ENCODE assay signal across 14 mouse cellular contexts in the genomic region with DNA sequence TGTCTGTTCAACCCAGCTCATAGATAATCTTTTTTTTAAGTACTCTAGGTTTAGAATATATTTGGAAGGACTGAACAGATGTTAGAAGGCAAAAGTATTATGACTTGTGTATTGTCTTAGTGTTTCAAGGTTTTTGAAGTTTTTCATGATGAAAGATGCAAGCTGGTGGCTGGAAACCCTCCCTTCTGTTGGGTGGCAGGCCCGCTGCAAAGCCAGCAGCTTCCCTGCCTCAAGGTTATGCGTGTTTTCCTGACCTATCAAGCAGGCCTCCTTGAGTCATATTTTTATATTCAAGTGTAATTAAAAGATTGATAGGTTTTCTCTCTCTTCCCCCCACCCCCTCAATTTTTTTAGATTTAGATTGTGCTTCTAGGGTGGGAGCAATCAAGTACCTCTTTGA. TPM values are rescaled to one million over a fixed set of nuclear protein-coding genes. Genes with fewer than 3 reads are reported as not detected.
DNase-seq lines count a peak whose midpoint lies in the region; ATAC-seq and TF ChIP-seq lines count a peak whose summit lies in the region.
"Had no signal": no experiment of that assay in that cellular context is flagged by ENCODE, and none has a peak within 500 bp of the region (broad histone marks: within the 10 kb centered on the region; RNA-seq: fewer than 3 reads in every experiment).

No protein-coding gene starts in this region.

- H3K4me1 ChIP-seq in heart, embryonic 13.5 days, result peaks cover 64% of the 10 kb centered on the region
- H3K4me1 ChIP-seq in liver, postnatal 0 days (ENCODE audit: insufficient read depth), result peaks cover 57% of the 10 kb centered on the region
- H3K4me1 ChIP-seq in liver, embryonic 12.5 days, result peaks cover 75% of the 10 kb centered on the region
- H3K4me1 ChIP-seq in stomach, embryonic 15.5 days, result peaks cover 35% of the 10 kb centered on the region

- peak overlapping the region; percentile 17; the same call in 1 of the 2 replicates for H3K9ac ChIP-seq in heart, embryonic 13.5 days
- no peak overlapping the region for H3K9ac ChIP-seq in liver, postnatal 0 days (replicated peaks)
- no peak overlapping the region for H3K9ac ChIP-seq in liver, embryonic 12.5 days
- H3K9ac ChIP-seq in stomach, embryonic 15.5 days, result no peak overlapping the region
- H3K9ac ChIP-seq: forebrain, embryonic 12.5 days; limb, embryonic 13.5 days; midbrain, embryonic 12.5 days had no signal

- H3K4me3 ChIP-seq in heart, embryonic 13.5 days, result no peak overlapping the region
- H3K4me3 ChIP-seq in liver, postnatal 0 days (ENCODE audit: low read depth, low read length), result no peak overlapping the region
- no peak overlapping the region for H3K4me3 ChIP-seq in liver, embryonic 12.5 days
- no peak overlapping the region for H3K4me3 ChIP-seq in stomach, embryonic 15.5 days (replicated peaks)
- H3K4me3 ChIP-seq: forebrain, embryonic 12.5 days; limb, embryonic 13.5 days; midbrain, embryonic 12.5 days had no signal

- H3K27me3 ChIP-seq in heart, embryonic 13.5 days (replicated peaks), result no peaks in the 10 kb centered on the region
- no peaks in the 10 kb centered on the region for H3K27me3 ChIP-seq in liver, postnatal 0 days (ENCODE audit: insufficient read depth, low read length)
- no peaks in the 10 kb centered on the region for H3K27me3 ChIP-seq in liver, embryonic 12.5 days (replicated peaks)
- H3K27me3 ChIP-seq in stomach, embryonic 15.5 days (replicated peaks), result no peaks in the 10 kb centered on the region
- H3K27me3 ChIP-seq: limb, embryonic 13.5 days had no signal

- intact Hi-C loops in heart, postnatal 36 days (cut with DNase I), result no loop called here

- peak; percentile 75 for DNase-seq in adrenal gland, adult 2 months
- DNase-seq in adrenal gland, postnatal 10 days, result no peak
- no peak for DNase-seq in heart, postnatal 36 days
- DNase-seq in liver, postnatal 0 days, result no peak
- DNase-seq: cerebellum, adult 2 months; lung, postnatal 36 days had no signal

- ATAC-seq in heart, embryonic 13.5 days (ENCODE audit: extremely low read depth, insufficient number of reproducible peaks, low FRiP score, low TSS enrichment), result no peak
- ATAC-seq in liver, postnatal 0 days, result no peak
- no peak for ATAC-seq in liver, embryonic 12.5 days
- no peak for ATAC-seq in stomach, embryonic 15.5 days (ENCODE audit: insufficient read depth, low FRiP score, low read depth)
- ATAC-seq in granulocyte monocyte progenitor cell, adult 5-6 weeks (replicated peaks; ENCODE audit: poor library complexity, severe bottlenecking), result no peak
- ATAC-seq: hindbrain, postnatal 0 days had no signal

- no peaks in the 10 kb centered on the region for H3K9me3 ChIP-seq in heart, embryonic 13.5 days
- H3K9me3 ChIP-seq in liver, postnatal 0 days (ENCODE audit: low read length), result no peaks in the 10 kb centered on the region
- H3K9me3 ChIP-seq in liver, embryonic 12.5 days (replicated peaks), result no peaks in the 10 kb centered on the region
- no peaks in the 10 kb centered on the region for H3K9me3 ChIP-seq in stomach, embryonic 15.5 days
- H3K9me3 ChIP-seq: forebrain, embryonic 12.5 days; limb, embryonic 13.5 days; midbrain, embryonic 12.5 days had no signal

- no peak for TF ChIP-seq CTCF in liver, postnatal 0 days (IDR thresholded peaks at IDR 0.05; ENCODE audit: low read depth)

- no peaks in the 10 kb centered on the region for H3K36me3 ChIP-seq in heart, embryonic 13.5 days
- H3K36me3 ChIP-seq in liver, postnatal 0 days (replicated peaks; ENCODE audit: insufficient read depth, low read length), result no peaks in the 10 kb centered on the region; the same call in 1 of the 2 replicates
- no peaks in the 10 kb centered on the region for H3K36me3 ChIP-seq in liver, embryonic 12.5 days
- no peaks in the 10 kb centered on the region for H3K36me3 ChIP-seq in stomach, embryonic 15.5 days
- H3K36me3 ChIP-seq: forebrain, embryonic 12.5 days; limb, embryonic 13.5 days; midbrain, embryonic 12.5 days had no signal

- H3K4me2 ChIP-seq in heart, embryonic 13.5 days, result no peak overlapping the region
- H3K4me2 ChIP-seq in liver, postnatal 0 days (ENCODE audit: low read depth, low read length), result no peak overlapping the region
- H3K4me2 ChIP-seq in liver, embryonic 12.5 days, result no peak overlapping the region
- no peak overlapping the region for H3K4me2 ChIP-seq in stomach, embryonic 15.5 days
- H3K4me2 ChIP-seq: forebrain, embryonic 12.5 days; limb, embryonic 13.5 days; midbrain, embryonic 12.5 days had no signal

- 68% methylated on average over 2 of the region's 2 CpGs for WGBS in heart, embryonic 13.5 days
- WGBS in liver, postnatal 0 days (ENCODE audit: insufficient replicate concordance), result 57% methylated on average over 2 of the region's 2 CpGs
- WGBS in liver, embryonic 12.5 days (ENCODE audit: insufficient replicate concordance), result 65% methylated on average over 2 of the region's 2 CpGs
- WGBS in stomach, embryonic 15.5 days, result 61% methylated on average over 2 of the region's 2 CpGs

- H3K27ac ChIP-seq in heart, embryonic 13.5 days (replicated peaks), result peak overlapping the region; percentile 17
- 0 out of 2 replicates have a peak overlapping the region, but pooled peaks have one; percentile 55 for H3K27ac ChIP-seq in liver, postnatal 0 days (ENCODE audit: low read depth)
- no peak overlapping the region for H3K27ac ChIP-seq in liver, embryonic 12.5 days
- peak overlapping the region; percentile 71; the same call in 1 of the 2 replicates for H3K27ac ChIP-seq in stomach, embryonic 15.5 days
- H3K27ac ChIP-seq: forebrain, embryonic 12.5 days; hindbrain, postnatal 0 days; limb, embryonic 13.5 days; midbrain, embryonic 12.5 days had no signal

- TF ChIP-seq EP300 in liver, postnatal 0 days (IDR thresholded peaks at IDR 0.05; ENCODE audit: low read depth), result no peak

RNA-seq across cellular contexts. Expression of gene Rreb1, which starts 52.1 kb away (rescaled TPM):
- total RNA-seq in adrenal gland, adult 2 months (2021), result 10 to 100 TPM; 51.5 to 57.6 TPM
- 28.9 and 40.9 TPM in 2 replicates for polyA plus RNA-seq in adrenal gland, adult 2 months (2012; rRNA removed)
- 10 to 100 TPM; 57.4 to 74.8 TPM for total RNA-seq in adrenal gland, postnatal 10 days (2021)
- 9.4 and 11.0 TPM in 2 replicates for polyA plus RNA-seq in heart, embryonic 13.5 days (2015; fragmentation: Nextera tagmentation; extraction: Ambion mirVana)
- 10 to 100 TPM; 41.7 to 51.5 TPM for total RNA-seq in heart, postnatal 36 days (2021)
- 3.8 and 4.4 TPM in 2 replicates for polyA plus RNA-seq in liver, postnatal 0 days (2015; fragmentation: Nextera tagmentation; extraction: Ambion mirVana)
- polyA plus RNA-seq in liver, embryonic 12.5 days (2016; fragmentation: Nextera tagmentation; extraction: Ambion mirVana), result 8.8 and 10.2 TPM in 2 replicates
- polyA plus RNA-seq in stomach, embryonic 15.5 days (2015; fragmentation: Nextera tagmentation; extraction: Ambion mirVana), result 12.8 and 16.0 TPM in 2 replicates
- total RNA-seq in granulocyte monocyte progenitor cell, adult 5-6 weeks (2014; fragmentation: Nextera tagmentation), result 70.6 and 91.9 TPM in 2 replicates
- 25.2 and 30.9 TPM in 2 replicates for total RNA-seq in granulocyte monocyte progenitor cell, adult 5-6 weeks (2017)
